Mouse (Mus musculus) adrenal gland, adult 2 months (tissue): ENCODE results near the gene Rab3gap2. TPM values are rescaled to one million over a fixed set of nuclear protein-coding genes. Genes with fewer than 3 reads are reported as not detected.
A peak's percentile ranks its signal among the peaks of the same experiment; 100 is the strongest.

ENCODE experiments used
- DNase-seq: peaks from one replicate; pipeline ENCODE4 v3.0.0; 2021
- polyA plus RNA-seq: library from polyadenylated mRNA; depleted of rRNA; stranded (reverse); fragments of >200 nt; gene quantifications from 2 replicates; pipeline ENCODE4 v1.2.3, GENCODE M21; 2012
- total RNA-seq, 2 experiments: library from RNA; stranded (reverse); gene quantifications; 2 replicates each; pipeline ENCODE4 v1.2.3; 2021

Gene Rab3gap2
- total and polyA plus RNA-seq, 3 experiments, result 36.8 to 52.8 (median 50.5) TPM

DNA sequence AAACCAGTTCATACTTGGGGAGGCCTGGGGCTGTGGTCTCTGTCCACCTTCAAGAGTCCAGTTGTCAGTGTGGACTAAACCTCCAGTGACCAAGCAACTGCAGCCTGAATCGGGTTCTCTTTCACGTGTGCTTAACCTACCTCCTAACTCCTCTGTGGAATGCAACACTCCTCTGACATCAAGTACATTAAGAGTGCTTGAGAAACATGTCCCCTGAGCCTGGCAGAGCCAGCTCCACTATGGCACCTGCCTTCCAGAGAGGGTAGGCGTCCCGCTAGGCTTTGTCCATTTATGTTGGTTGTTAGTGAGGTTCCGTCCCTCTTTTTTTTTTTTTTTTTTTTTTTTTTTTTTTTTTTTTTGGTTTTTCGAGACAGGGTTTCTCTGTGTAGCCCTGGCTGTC is 23.0 kb downstream of the Rab3gap2 start:
- no peak for DNase-seq

DNA sequence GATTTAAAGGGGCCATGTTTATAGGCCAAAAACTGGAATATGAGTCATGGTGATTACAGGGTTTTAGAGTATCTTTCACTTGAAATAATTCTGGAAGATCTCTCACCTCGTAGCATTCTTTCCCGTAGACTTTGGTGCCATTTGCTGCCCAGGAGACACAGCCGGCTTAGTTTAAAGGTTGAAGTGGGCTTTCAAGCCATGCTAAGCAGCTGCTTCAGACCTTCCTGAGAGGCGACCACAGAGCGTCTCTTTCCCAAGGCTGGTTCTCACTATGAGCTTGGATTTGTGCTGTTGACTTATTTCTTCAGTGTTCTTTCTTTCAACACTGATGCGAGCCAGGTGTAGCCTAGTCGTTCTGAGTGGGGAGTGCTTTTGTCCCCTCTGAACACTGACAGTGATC is 23.8 kb downstream of the Rab3gap2 start:
- DNase-seq, result no peak

DNA sequence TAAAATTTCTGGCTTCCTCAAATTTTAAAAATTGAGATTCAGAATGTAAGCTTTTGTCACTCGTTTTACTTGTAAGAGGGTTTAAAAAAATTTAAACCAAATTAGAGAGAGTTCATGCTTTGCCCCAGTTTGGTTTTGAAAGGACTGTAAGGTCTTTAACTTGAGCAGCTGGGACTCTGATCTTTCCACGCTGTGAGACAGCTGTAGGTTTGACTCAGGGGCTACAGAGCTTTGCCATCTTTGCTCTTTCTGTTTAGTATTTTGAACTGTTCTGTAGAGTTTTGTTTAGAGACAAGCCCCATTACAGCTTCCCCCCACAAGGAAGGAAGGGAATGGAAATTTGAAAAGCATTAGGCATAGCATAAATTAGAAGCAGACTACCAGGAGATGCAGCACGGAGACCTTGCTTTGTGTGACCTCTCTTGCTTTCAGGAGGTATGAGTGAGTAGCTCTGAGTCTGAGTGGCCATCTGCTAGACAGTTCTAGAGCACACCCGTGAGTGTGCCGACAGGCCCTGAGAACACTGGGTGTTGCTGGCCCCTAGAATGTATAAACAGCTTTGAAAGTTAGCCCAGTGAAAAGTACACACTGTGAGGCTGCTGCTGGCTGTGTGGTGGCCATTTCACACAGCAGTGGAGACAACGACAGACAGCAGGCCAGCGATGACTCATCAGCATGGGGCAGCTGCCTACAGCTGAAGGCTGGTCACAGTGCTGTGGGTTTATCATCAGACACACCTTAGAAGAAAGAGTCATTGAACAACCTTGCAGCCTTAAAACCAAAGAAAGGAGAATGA is 25.7 kb downstream of the Rab3gap2 start:
- peak; percentile 82 for DNase-seq

DNA sequence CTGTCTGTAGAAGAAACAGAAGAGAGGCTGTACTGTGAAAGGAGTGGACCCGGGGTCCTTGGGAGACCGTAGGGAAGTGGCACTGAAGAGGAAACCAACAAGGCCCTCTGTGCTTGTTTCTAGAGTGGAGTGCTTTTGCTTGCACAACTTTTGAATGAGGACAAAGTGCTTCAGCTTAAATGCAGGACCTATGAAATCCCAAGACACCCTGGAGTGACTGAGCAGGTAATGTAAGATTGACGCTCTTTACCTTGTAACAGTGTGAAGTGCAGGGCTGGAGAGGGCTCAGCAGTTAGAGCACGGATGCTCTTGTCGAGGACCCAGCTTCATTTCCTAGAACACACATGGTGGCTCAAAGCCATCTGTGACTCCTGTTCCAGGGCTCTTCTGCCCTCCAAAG is 31.9 kb downstream of the Rab3gap2 start:
- DNase-seq, result no peak

DNA sequence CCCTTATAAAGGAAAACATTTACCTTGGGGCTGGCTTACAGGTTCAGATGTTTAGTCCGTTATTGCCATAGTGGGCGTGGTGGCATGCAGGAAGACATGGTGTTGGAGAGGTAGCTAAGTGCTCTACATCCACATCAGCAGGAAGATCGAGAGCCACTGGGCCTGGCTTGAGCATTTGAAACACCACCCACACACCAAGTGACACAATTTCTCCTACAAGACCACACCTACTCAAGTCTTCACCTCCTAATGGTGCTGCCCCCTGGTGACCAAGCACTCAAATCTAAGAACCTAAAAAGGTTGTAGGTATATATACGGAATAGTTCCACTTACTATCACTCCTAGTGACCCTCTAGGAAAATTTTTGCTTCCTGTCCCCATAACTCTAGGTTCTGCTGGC is 32.6 kb downstream of the Rab3gap2 start:
- DNase-seq, result no peak

DNA sequence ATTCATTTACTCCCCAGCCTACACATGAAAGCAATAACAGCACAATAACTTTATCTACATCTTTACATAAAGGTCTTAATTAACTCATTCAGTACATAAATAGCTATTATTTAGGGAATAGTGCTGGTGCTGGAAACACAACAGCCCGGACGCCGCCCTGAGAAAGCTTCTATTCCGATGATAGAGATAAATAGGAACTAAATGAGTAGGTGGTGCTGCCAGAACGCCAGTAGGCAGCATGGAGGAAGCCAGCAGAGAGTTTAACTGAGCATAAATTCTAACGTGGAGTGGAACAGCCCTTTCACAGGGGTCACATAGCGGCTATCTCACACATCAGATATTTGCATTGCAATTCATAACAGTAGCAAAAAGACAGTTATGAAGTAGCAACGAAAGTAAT is 39.1 kb downstream of the Rab3gap2 start:
- DNase-seq, result no peak

DNA sequence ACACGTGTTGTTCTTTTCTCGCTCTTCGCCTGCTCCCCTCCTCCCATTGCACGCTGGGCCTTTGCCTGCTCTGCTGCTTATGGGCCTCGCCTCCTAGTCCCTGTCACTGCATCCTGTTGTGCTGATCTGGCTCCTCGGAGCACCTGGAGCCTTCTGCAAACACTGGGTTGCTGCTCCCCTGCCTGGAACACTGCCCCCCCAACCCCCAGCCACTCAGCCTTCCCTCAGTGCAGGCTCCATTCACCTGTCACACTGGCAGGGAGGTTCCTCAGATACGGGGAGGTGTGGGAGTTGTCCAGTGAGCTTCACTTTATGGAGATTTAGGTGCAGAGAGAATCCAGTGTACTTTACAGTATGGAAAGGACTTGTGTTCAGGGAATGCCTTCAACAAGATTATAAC is 41.5 kb downstream of the Rab3gap2 start:
- no peak for DNase-seq

DNA sequence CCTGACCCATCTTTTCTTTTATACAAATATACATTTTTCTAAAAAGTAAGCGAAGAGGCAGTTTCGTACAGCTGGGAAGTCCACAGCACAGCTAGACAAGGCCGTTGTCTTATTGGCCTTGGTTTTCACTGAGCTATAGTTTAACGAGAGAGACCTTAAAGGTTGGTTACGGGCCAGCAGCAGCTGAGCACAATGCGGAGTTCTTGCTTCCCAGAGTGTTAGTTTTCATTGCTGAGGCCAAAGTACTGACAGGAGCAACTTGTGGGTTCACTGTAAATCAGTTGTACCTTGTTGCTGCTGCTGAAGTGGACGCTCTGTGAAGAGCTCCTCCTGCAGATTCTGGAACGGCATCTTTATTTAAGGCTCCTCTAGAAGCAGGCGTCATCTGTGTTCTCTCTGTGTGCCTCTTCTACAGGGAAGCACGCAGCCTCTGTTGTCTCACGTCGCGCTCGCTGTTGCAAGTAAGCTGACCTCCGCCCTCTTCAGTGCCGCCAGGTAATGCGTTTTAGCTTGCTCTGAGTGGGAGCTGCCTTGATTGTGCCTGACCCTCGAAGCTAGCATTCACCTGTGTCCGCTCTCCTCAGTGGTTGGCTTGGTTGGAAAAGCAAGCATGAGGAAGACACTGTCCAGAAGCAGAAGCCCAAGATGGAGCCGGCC is 43.6 kb downstream of the Rab3gap2 start:
- no peak for DNase-seq

DNA sequence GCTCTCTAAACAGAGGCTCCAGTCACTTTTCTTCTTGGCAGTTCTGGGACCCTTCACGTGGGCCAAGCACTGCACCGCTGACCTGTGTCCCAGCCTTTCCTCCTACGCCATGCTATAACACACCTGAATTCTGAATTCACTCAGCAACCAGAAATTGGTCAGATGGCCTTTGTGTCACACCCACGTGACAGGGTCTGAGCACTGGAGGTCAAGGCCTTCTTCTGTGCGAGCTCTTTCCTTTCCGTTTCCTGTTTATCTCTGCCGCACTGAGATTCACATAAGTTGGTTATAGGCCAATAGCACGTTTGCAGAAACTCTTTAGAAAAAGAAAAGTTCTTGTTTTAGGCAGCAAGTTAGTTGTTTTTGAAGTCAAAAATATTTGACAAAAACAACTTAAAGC is 44.8 kb downstream of the Rab3gap2 start:
- peak; percentile 44 for DNase-seq

DNA sequence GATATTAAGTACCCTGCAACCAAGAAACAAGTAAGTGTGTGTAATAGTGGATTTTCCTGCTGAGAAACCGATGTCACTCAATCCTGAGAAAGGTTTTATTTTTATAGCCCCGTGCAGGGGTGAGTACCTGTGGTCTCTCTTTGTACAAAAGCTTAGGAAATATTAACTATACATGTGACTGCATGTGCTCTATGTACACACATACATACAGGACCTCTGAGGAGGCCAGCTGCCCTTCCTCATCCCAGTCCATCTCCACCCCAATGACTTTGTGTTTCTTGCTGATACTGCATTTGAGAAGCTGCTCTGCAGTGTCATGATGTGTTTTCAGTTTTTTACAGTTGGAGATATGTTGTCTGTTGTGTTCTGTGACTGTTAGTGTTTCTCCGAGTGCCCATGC is 48.4 kb downstream of the Rab3gap2 start:
- DNase-seq, result no peak

DNA sequence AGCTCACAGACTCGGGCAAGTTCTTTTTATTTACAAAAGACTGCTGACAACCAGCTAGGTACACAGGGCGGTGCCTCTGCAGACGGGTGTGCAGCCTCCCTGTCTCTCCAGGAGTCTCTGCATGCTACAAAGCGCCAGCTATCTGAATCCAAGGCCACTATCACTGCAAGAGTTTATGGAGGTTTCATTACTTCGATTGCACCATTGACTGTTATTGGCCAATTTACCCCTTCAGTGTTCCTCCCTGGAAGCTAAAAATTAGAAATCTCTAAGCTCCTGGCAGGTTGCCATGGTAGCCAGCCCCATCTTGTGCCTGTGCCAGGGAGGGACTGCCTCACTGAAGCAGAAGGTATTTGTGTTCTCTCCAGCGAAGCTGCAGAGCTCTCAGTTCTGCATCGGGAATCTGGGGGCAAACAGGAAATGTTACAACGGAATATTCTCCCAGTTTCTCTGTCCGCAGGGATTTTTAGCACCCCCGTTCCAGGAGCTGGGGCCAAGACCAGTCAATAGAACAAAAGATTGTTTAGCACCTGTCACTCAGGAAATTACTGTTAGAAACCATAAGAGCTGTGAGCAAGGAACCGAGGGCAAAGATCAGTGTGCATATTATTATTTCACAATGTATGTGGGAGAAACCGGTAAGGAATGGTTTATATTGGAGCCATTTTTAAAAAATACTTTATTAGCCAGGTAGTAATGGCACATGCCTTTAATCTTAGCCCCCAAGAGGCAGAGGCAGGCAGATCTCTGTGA is 49.4 kb downstream of the Rab3gap2 start:
- DNase-seq, result peak; percentile 81

DNA sequence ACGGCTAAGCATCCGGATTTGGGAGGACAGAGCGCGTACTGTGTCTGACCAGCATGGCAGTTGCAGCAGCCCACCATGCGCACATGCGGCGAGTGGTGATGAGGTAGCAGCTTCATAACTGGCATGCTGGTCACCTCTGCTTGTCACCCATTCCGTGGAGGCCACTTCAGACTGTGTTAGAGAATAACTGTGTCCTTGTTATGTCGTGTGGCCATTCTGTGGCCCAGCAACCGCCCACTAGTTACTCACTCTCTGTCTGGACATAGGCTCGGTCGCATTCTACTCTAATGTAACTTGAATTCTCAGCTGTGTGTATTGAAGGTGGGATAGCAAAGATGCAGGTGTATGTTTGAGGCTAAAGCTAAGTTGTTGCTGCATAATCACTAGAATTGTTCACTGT is 51.4 kb downstream of the Rab3gap2 start:
- peak; percentile 43 for DNase-seq

DNA sequence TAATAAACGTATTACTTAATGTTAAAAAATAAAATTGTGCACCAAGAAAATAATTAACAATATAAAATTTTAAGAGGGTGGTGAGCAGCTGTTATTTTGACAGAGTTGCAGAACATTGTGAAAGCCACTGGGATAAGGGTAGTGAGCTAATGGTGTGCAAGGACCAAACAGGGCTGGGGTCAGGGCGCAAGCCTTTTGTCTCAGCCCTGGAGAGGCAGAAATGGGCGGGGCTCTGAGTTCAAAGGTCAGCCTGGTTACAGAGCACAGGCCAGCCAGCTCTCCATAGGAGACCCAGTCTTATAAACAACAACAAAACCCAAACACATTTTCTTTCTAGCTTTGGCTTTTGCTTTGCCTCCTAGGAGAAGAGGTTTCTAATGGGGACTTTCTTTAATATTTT is 52.8 kb downstream of the Rab3gap2 start:
- peak; percentile 49 for DNase-seq

DNA sequence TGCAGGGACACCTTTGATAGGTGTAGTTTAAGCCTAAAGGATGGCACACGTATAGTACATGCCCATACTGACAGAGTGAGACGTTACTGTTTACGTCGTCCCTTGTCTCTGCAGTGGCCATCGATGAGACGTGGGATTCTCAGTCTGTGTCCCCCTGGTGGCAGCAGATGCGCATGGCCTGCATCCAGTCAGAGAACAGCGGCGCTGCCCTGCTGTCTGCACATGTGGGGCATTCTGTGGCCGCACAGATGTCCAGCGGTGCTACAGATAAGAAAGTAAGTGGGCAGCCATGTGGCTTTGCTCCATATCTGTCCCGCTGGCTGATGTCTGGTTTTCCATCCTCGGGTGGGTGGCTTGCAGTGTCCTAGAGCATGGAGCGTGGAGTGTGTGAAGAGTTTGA is 58.6 kb downstream of the Rab3gap2 start:
- DNase-seq, result peak; percentile 37

DNA sequence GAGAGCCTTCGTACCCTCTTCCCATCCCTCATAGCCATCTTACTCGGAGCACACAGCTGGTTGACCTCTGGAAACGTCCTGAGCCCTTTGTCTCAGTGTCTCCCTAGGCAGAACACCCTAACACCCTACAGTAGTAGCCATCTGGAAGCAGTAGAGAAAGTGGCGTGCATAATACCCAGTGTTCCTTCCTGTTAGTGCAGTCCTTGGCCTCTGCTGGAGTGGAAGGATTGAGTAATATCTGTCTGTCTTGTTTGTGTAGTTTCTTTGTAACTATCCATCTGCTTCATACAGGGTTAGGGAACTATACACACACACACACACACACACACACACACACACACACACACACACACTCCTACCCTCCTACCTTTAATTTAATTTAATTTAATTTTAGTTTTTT is 64.8 kb downstream of the Rab3gap2 start:
- DNase-seq, result no peak

DNA sequence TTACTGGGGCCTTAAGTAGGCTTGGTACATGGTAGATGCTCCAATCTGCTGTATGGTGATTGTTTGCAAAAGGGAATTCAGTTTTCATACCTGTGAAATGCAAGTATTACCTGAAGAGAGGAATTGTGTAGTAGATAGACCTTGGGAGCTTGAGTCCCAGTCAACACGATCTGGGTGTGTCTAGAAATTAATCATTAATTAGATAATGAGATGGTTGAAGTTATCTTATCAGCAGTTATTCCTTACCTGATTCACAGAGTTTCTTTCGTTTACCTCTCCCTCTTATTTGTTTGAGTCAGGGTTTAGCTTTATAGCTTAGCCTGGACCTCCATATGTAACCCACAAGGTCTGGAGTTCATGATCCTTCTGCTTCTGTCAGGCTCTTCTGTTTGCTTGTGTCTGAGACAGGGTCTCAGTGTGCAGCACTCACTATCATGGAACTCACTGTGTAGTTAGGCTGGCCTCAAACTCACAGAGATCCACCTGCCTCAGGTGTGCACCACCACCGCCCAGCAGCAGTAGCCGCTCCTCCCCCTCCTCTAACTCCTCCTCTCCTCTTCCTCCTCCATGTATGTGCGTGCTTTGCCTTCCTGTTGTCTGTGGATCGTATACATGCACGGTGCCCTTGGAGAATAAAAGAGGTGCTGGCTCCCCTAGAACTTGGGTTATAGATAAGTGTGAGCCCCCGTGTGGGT is 66.6 kb downstream of the Rab3gap2 start:
- no peak for DNase-seq

DNA sequence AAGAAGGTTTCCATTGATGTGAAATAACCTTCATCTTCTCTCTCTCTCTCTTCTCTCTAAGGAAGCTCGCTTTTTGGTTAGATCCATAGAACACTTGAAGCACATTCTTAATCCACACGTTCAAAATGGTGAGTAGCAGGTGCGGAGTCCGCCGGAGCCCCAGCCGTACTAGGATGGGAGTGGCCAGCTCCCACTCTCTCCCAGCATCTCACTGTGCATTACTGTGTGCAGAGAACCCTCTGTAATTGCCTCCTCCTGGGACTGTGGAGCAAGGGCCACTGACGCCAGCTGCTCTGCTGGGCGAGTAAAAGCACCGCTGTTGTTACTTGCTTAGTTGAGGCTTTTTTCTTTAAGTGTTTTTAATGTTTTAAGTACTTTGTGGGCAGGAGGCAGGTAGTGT is 67.5 kb downstream of the Rab3gap2 start:
- no peak for DNase-seq

DNA sequence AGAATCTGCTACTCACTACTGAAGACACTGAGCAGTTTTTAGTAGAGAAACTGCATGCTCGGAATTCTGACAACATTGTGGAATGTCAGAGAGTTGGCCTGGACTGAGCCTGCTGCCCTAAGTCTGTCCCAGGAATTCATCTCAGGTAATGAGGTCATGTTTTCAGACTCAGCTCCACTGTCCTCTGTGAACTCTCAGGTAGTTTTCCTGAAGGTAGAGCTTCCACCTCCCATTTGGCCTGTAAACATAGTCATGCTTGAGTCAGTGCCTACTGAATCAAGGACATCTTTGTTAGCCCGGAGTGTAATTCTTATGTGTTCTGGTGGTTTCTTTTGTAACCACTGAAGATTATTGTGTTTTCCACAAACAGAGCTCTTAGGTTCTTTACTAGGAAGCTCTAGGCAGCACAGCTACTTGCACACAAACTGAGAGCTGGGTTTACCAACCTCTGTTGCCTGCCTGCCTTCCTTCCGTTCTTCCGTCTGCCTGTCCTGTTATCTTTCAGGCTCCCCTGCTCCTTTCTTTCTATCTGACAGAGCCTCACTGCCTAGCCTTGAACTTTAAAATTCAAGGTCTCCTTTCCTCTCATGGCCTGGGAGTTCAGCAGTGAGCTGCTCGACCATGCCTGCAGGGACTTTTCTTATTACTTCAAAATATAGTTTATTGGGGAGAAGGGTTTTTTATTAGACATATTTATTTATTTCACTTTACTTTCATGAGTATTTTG is 71.1 kb downstream of the Rab3gap2 start:
- peak; percentile 79 for DNase-seq

DNA sequence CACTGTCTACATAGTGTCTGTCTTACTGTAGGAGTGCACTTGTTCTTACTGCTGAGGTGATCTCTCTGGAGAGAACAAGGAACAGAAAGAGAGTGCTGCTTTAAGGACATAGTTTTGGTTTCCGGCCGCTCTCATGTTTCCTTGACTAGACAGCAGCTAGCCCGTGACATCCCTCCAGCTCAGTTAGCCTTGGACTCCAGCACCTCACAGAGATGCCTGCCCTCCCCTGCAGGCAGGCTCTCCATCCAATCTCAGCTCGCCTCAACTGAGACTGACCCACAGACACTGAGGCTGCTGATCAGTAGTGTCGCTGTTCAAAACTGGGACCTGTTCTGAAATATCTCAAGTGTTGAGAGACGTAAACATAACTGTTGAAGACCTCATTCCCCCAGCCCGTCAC is 72.1 kb downstream of the Rab3gap2 start:
- DNase-seq, result peak; percentile 76

DNA sequence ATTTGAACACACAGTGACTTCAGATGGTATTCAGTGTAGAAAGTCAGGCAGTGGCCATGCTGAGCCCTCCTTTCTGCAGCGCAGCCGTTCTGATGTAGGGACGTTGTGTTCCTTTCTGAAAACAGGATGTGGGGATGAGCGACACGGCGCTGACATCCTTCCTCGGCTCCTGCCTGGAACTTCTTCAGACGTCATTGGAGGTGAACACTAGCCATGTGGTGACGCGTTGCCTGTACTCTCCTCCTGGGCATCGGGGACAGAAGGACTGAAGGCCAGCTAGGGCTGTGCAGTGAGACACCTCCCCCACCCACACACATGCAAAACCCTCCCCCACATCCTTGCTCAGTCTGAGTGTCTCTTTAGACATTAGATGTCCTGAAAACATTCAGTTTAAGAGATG is 73.1 kb downstream of the Rab3gap2 start:
- DNase-seq, result peak; percentile 56

DNA sequence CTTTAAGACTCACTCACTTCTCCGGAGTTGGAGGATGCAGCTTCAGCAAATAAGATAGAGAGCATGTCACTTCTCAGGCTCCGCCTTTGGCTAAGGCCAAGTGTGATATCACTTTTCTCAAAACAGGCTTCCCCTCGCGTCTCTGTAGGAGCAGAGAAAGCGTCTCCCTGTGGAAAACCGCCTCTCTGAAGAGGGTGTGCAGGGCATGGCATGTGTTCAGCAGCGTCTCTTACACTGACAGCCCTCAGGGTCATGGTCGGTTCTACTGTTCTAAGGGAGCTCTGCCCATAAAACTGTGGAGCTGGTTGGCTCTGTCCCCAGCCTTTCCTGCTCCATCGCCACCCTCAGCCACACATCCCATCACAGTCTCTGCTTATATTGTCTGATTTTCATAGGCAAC is 75.4 kb downstream of the Rab3gap2 start:
- peak; percentile 54 for DNase-seq

DNA sequence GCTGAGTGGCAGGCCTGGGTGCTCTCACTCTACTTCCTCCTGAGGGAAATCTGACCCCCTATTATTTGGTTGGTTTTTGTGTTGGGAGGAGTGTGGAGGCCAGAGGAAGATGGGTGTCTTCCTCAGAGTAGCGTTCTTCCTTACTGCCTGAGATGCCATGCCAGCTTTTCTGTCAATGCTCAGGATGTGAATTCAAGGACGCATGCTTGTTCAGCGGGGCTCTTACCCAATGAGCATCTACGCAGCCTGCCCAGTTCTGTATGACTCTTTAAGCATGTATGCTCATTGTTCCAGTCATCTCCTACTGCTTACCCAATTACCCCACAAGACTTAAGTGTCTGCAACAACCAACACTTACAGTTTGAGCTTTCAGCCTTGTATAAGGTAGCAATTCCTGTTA is 76.7 kb downstream of the Rab3gap2 start:
- peak; percentile 54 for DNase-seq
